Comparison of ENCODE assay signal across 9 mouse cellular contexts in genomic region chr15:32288480-32288879, GRCm38 (mm10). TPM values are rescaled to one million over a fixed set of nuclear protein-coding genes. Genes with fewer than 3 reads are reported as not detected.
A peak's percentile ranks its signal among the peaks of the same experiment; 100 is the strongest.
DNase-seq lines count a peak whose midpoint lies in the region; ATAC-seq and TF ChIP-seq lines count a peak whose summit lies in the region.
"Had no signal": no experiment of that assay in that cellular context is flagged by ENCODE, and none has a peak within 500 bp of the region (broad histone marks: within the 10 kb centered on the region; RNA-seq: fewer than 3 reads in every experiment).

No protein-coding gene starts in this region.

- no peak overlapping the region for H3K9ac ChIP-seq in kidney, embryonic 16.5 days (replicated peaks; ENCODE audit: low read length)
- H3K9ac ChIP-seq in heart, embryonic 12.5 days: no peak overlapping the region
- H3K9ac ChIP-seq in lung, postnatal 0 days (replicated peaks; ENCODE audit: low read depth): no peak overlapping the region
- H3K9ac ChIP-seq: hindbrain, embryonic 13.5 days had no signal

- no peaks in the 10 kb centered on the region for H3K27me3 ChIP-seq in kidney, embryonic 16.5 days (ENCODE audit: insufficient read depth, low read length)
- no peaks in the 10 kb centered on the region for H3K27me3 ChIP-seq in heart, embryonic 12.5 days (replicated peaks)
- H3K27me3 ChIP-seq in lung, postnatal 0 days (replicated peaks; ENCODE audit: insufficient read depth, low read length): no peaks in the 10 kb centered on the region
- H3K27me3 ChIP-seq: hindbrain, embryonic 13.5 days had no signal

- H3K27ac ChIP-seq in kidney, embryonic 16.5 days (ENCODE audit: low read length): no peak overlapping the region
- peak overlapping the region; percentile 67 for H3K27ac ChIP-seq in heart, embryonic 12.5 days (ENCODE audit: poor library complexity, severe bottlenecking)
- peak overlapping the region; percentile 23 for H3K27ac ChIP-seq in lung, postnatal 0 days (ENCODE audit: low read length)
- H3K27ac ChIP-seq: hindbrain, embryonic 13.5 days had no signal

- no peak for TF ChIP-seq EP300 in lung, postnatal 0 days (IDR thresholded peaks at IDR 0.05)

- 23% methylated on average over 6 of the region's 6 CpGs for WGBS in kidney, embryonic 16.5 days
- 10% methylated on average over 6 of the region's 6 CpGs for whole genome bisulfite sequencing in heart, embryonic 12.5 days
- 19% methylated on average over 6 of the region's 6 CpGs for WGBS in lung, postnatal 0 days

- H3K36me3 ChIP-seq in kidney, embryonic 16.5 days (ENCODE audit: insufficient read depth, low read length): no peaks in the 10 kb centered on the region
- H3K36me3 ChIP-seq in heart, embryonic 12.5 days: no peaks in the 10 kb centered on the region
- H3K36me3 ChIP-seq in lung, postnatal 0 days (ENCODE audit: insufficient read depth, low read length): no peaks in the 10 kb centered on the region
- H3K36me3 ChIP-seq: hindbrain, embryonic 13.5 days had no signal

- no peak for TF ChIP-seq POLR2A in brain, embryonic 14.5 days (IDR thresholded peaks at IDR 0.05; ENCODE audit: borderline replicate concordance, extremely low read depth, insufficient read depth, insufficient read length, poor library complexity, severe bottlenecking)

- no peak overlapping the region for H3K4me3 ChIP-seq in kidney, embryonic 16.5 days (ENCODE audit: low read length)
- H3K4me3 ChIP-seq in heart, embryonic 12.5 days: no peak overlapping the region
- no peak overlapping the region for H3K4me3 ChIP-seq in lung, postnatal 0 days (ENCODE audit: low read depth, low read length)
- H3K4me3 ChIP-seq: hindbrain, embryonic 13.5 days had no signal

- no peak overlapping the region for H3K4me2 ChIP-seq in kidney, embryonic 16.5 days (replicated peaks; ENCODE audit: low read depth, low read length)
- 0 out of 2 replicates have a peak overlapping the region, but pooled peaks have one; percentile 25 for H3K4me2 ChIP-seq in heart, embryonic 12.5 days
- no peak overlapping the region for H3K4me2 ChIP-seq in lung, postnatal 0 days (replicated peaks; ENCODE audit: low read depth, low read length)
- H3K4me2 ChIP-seq: hindbrain, embryonic 13.5 days had no signal

- no peaks in the 10 kb centered on the region for H3K9me3 ChIP-seq in kidney, embryonic 16.5 days (ENCODE audit: low read length)
- no peaks in the 10 kb centered on the region for H3K9me3 ChIP-seq in heart, embryonic 12.5 days (replicated peaks)
- H3K9me3 ChIP-seq in lung, postnatal 0 days (ENCODE audit: low read length): no peaks in the 10 kb centered on the region
- H3K9me3 ChIP-seq: hindbrain, embryonic 13.5 days had no signal

- no peak for TF ChIP-seq CTCF in brain, embryonic 14.5 days (IDR thresholded peaks at IDR 0.05; ENCODE audit: borderline replicate concordance, extremely low read depth, insufficient read depth, insufficient read length)
- TF ChIP-seq CTCF in lung, postnatal 0 days (IDR thresholded peaks at IDR 0.05): no peak

- DNase-seq in kidney, adult 9 months: no peak
- peak; percentile 20 for DNase-seq in brain, embryonic 14.5 days (ENCODE audit: low read depth)
- peak; percentile 60 for DNase-seq in lung, postnatal 0 days (ENCODE audit: low spot score)
- no peak for DNase-seq in right cerebral cortex, postnatal 10 days (ENCODE audit: low spot score in 2 of 2)
- DNase-seq in neural tube, embryonic 10.5 days (ENCODE audit: extremely low spot score, low spot score): no peak

- peaks cover 8% of the 10 kb centered on the region; the same call in 1 of the 2 replicates for H3K4me1 ChIP-seq in kidney, embryonic 16.5 days (ENCODE audit: insufficient read depth, low read length)
- H3K4me1 ChIP-seq in heart, embryonic 12.5 days (replicated peaks): peaks cover 14% of the 10 kb centered on the region; the same call in 1 of the 2 replicates
- H3K4me1 ChIP-seq in lung, postnatal 0 days (ENCODE audit: insufficient read depth, low read depth, low read length): no peaks in the 10 kb centered on the region; the same call in 1 of the 2 replicates
- H3K4me1 ChIP-seq: hindbrain, embryonic 13.5 days had no signal

- ATAC-seq in kidney, embryonic 16.5 days (ENCODE audit: low FRiP score, low TSS enrichment): peak; percentile 54; the same call in 1 of the 2 replicates
- ATAC-seq in heart, embryonic 12.5 days (ENCODE audit: insufficient number of reproducible peaks, low FRiP score): peak; percentile 36; the same call in 1 of the 2 replicates
- peak; percentile 78 for ATAC-seq in lung, postnatal 0 days
- ATAC-seq in megakaryocyte progenitor cell, adult 5-6 weeks (replicated peaks; ENCODE audit: poor library complexity): no peak

RNA-seq across cellular contexts. Expression of gene Sema5a, which starts 43.9 kb away (rescaled TPM):
- 26.0 and 31.4 TPM in 2 replicates for polyA plus RNA-seq in kidney, embryonic 16.5 days (2015; fragmentation: Nextera tagmentation; extraction: Ambion mirVana)
- polyA plus RNA-seq in brain, embryonic 14.5 days (2012; rRNA removed): 12.5 and 14.0 TPM in 2 replicates
- polyA plus RNA-seq in heart, embryonic 12.5 days (2016; fragmentation: Nextera tagmentation; extraction: Ambion mirVana): 3.9 and 4.6 TPM in 2 replicates
- 8.5 and 9.2 TPM in 2 replicates for polyA plus RNA-seq in lung, postnatal 0 days (2015; fragmentation: Nextera tagmentation; extraction: Ambion mirVana)
- total RNA-seq in megakaryocyte progenitor cell, adult 5-6 weeks (2015): not detected in 2 replicates
- not detected in 2 replicates for total RNA-seq in megakaryocyte progenitor cell, adult 5-6 weeks (2017)

Comparison
In these comparisons a context has a peak if more than half of its experiments do, and no peak if none do; other contexts are left out.
1. DNase-seq: peak in brain, embryonic 14.5 days (single experiment) and lung, postnatal 0 days (single experiment); none in kidney, adult 9 months (single experiment), right cerebral cortex, postnatal 10 days (0 of 2) and neural tube, embryonic 10.5 days (single experiment).